Mouse (Mus musculus) lung, adult 2 months (tissue): ENCODE measurements around the gene Alk.

Experiments
- CTCF ChIP-seq: fragments of 200-500 bp; IDR thresholded peaks from 2 replicates; pipeline ENCODE4 v1.5.1; 2011; ENCODE audit warnings: mild to moderate bottlenecking, low read length, control low read depth; ENCODE audit not compliant: insufficient read depth
- POLR2A ChIP-seq: fragments of 200-500 bp; IDR thresholded peaks from 2 replicates; pipeline ENCODE4 v1.6.1; 2011; ENCODE audit warnings: low read depth, mild to moderate bottlenecking, control low read depth, low read length, borderline replicate concordance; ENCODE audit errors: extremely low read depth

DNA sequence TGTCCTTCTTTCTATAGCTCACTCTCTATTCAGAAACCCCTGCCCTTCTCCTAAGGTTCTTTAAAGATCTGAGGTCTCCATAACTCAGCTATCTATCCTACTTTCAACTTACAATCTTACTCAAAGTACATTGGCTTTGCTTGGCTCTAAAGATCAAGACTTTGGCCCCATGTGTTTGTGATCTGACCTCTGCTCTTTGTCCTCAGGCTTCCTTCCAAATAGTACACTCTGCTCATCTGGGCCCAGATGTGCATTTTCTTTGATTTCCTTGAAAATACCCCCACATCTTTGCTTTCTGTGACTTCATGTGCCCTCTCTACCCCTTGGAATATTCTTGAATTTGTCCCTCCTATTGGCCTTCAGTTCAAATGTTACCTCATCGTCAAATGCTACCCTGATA, 417.4 kb downstream of the Alk start:
- TF ChIP-seq CTCF, result no peak
- TF ChIP-seq POLR2A, result no peak
